Mouse (Mus musculus) layer of hippocampus, adult 18-20 months (tissue): ENCODE measurements around the gene Wwox. TPM values are rescaled to one million over a fixed set of nuclear protein-coding genes. Genes with fewer than 3 reads are reported as not detected.

Experiments
- DNase-seq, 2 experiments: peaks; one replicate each; pipeline ENCODE4 v3.0.0; 2022; ENCODE audit warnings: low spot score in 2 of 2
- total RNA-seq, 2 experiments: library from RNA; stranded (reverse); gene quantifications; 2 replicates each; pipeline ENCODE4 v1.2.3; 2021

Wwox gene
- total RNA-seq, 2 experiments from 2014 or later, result 14.9 to 15.3 TPM

DNA sequence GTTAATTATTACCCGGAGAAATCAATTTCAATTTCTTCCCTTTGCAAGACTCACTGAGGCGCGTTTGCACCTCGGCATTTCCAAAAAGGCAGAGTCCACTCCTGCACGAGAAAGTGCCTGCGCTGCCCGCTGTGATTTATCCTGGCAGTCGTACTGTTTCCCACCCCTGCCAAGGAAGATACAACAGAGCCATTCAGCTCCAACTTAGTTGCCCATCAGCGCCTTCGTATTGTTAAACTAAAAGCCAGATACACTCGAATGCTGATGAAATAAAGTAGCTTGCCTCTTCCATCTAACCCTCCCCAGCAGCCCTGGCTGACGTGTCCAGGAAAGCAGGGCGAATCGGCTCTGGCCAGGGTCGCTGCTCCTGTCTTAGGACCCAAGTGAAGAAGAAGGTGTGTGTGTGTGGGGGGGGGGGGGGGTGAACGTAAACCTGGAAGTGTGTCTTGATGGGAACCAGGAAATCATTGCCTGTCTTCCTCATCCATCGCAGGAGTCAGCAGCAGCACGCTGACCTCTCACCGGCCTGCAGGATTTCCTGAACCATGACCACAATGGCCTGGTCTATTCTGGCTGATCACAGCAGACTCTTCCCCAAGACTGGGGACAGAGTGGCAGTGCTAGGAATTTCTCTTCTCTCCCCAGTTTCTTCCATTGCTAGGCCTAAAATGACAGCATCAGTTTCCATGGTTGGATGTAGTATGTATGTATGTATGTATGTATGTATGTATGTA lies 154.1 kb downstream of the Wwox start:
- DNase-seq, result no peak

DNA sequence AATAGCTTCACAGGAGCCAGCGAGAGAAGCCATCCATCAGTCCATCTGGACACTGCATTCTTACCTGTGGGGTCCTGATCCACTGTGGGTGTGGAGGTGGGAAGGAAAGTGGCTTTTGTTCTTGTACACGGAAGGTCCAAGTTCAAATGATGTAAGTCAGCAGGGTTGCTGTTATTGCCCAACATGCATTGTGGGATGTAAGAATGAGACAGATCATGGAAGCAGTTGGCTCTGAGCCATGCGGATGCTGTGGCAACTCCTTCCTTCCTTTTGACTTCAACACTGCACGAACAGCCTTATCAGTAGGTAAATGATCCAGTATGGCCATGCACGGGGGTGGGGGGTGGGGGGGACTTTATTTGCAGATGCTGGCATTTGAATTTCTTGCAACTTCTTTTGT lies 155.4 kb downstream of the Wwox start:
- DNase-seq, result no peak

DNA sequence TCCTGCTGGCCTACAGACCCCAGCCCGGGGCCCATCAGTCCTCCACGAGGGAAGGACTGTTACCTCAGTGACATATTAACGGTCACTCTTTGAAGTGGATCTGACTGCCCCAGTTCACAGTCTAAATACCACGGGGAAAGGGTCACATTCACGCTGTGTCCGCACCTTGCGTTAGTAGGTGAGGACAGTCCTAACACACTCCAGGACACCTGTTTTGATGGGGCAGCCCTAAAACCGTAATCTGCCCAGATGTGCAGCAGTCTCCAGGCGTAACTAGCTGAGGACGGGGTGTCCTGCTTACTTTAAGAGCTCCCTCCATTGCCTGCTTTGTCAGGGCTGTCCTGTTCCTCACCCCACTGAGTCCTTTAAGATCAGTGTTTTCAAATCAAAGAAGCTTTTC lies 160.1 kb downstream of the Wwox start:
- DNase-seq, result no peak

DNA sequence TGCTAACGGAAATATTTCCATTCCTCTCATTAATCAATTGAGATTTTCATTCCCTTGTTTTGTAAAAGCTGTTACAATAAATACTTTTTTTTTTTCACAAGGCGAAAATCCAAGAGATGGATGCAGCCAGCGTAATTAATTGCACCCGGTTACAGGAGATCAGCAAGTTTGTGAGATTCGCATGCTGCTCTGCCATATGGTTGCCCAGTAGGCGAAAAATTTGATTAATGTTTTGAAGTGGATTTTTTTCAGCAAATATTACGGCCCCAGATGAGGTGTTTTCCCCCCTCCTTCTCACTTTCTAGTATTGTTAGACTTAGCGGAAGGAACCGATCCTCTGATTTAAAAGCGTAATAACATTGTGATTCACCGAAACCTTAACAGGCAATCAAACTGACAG lies 160.7 kb downstream of the Wwox start:
- no peak for DNase-seq

DNA sequence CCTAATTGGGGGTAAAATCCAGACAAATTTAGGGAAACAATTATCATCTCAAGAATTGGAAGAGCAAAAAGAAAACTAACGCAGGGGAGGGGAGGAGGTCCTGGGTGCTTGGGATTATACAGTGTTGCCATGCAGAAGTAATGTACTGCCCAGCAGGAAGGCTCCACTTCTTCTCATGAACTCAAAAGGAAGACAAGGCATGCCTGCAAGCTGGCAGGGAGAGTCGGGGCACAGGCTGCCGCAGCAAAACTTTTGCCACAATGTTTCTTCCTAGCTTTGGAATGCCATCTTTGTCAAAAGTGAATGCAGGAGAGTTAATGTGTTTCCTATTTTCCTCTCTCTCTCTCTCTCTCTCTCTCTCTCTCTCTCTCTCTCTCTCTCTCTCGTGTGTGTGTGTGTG lies 163.6 kb downstream of the Wwox start:
- DNase-seq, result no peak

DNA sequence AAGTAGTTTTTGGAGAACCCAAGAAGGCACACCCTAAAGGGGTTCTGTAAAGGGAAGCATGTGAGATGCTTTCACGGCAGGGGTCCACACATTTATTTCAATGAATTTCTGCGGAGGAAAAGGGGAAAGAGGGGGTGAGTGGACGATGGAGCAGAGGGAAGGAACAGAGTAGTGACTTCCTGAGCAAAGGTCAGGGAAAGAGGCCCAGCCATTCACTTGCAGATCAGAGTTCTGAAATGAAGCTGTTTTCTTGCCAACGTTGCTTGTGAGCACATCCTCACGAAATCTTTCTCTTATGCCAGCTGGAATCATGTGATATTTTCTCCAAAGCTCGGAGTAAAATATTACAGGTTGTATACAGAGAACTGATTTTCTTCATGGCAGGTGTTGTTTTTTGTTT lies 164.1 kb downstream of the Wwox start:
- no peak for DNase-seq

DNA sequence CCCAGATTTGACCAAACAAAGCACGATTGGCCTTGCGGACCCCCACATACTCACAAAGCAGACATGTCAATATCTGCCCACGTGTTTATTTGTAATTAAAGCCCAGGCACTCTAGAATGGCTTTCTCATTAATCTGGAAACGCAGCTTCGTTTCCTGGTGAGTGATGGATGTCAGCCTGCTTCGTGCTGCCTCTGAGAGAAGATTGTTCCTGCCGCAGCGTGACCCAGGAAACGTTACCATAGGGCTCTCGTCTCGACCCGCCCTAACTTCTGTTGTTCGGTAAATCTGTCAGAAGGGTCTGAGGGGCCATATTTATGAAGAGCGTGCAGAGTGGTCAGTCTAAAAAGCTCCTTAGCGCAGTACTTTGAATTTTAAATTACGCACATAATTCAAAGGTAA lies 164.9 kb downstream of the Wwox start:
- DNase-seq, result no peak

DNA sequence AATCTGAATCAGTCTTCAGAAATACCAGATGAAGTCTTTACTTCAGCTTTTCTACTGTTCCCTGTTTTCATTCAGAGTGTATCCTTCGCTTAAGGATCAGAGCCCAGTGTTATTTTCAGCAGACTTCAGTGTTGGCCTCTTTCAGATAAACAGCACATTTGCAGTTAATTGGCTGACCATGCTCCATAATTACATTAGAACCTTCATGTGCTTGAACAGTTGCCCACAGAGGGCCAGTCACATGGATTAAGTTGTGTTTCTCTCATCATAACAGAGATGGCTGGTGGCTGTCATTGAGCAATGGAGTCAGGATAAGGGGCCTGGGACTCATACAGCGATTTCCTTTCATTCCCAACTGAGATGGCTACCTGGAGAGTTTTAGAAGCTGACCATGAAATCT lies 166.2 kb downstream of the Wwox start:
- DNase-seq, result no peak

DNA sequence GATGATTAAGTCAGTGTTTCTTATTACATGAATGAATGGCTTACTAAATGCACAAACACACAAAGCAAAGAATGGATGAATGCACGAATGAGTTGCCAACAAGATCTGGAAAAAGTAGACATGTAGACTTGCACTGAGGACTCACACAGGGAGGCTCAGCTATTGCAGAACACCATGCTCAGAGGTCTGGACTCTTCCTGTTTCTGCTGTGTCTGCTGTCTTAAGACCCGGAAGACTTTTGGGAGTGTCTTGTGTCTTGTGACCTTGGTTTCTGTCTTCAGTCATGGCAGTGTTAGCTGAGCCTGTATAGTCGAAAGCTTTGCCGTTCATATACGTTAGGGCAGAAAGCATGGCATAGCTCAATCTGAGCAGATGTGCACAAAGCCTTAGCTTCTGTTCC lies 169.9 kb downstream of the Wwox start:
- no peak for DNase-seq

DNA sequence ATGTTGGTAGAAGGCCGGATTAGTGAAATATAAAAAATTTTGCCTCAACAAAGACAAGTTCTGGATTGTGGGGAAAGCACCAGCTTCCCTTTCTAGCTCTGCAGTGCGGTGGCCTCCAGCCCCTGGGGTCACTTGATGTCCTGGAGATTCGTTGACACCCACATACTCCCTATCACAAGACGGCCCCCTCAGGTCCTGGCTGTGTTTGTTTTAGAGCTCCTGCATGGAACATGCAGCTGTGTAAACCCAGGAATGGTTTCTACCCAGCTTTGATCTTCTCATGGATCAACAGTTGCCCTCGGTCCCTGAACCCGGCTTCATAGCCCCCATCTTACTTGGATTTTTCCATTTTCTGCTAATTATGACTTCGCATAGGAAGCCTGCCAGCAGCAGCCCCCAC lies 171.6 kb downstream of the Wwox start:
- DNase-seq, result no peak

DNA sequence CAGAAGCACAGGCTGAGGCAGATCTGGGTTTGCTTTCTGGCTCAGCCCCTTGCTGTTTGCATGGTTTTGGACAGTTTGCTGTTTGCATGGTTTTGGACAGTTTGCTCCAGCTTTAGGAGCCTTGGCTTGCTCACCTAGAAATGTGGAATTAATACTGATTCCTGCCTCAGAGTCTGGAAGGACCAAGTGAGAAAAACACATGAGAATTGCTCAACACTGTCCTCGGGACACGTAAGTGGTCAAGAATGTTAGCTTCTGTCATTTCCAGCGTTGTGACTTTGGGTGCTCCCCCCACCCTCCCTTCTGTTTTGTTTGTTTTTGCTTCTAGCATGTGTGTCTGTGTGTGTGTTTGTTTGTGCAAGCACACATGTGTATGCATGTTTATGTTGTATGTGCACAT lies 172.6 kb downstream of the Wwox start:
- DNase-seq, result no peak

DNA sequence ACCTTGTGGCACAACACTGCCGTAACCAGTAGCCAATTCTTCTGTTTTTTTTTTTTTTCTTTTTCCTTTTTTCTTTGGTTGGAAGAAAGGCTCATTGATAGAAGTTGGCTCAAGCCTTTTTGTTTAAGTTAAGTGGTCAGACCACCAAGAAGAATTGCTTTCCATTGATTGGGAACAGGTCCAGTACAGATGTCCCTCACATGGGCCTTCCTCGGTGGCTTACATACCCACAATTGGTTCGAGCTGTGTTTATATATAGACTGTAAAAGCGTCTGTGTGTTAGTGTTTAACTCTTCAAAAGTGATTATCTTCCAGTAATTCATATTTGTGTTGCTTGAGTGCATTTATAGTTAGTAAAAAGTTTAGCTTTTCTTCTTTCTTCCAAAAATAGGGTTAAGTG lies 176.0 kb downstream of the Wwox start:
- DNase-seq, result no peak

DNA sequence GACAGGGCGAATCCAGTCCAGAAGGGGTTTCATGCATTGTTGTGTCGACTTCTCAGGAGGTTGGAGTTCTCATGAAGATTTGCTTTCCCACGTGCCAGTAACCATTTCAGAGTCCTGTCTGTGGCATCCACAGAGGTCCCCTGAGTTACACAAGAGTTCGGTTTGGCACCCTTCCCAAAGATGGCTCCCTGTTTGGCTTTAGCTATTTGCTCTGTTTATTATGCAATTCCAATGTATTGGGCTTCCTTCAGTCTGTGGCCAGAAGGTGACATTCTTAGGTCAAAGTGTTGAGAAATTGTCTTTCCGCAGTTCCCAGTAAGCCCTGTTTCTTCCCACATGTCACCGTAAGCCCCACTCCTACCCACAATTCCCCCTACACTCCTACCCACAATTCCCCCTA lies 176.5 kb downstream of the Wwox start:
- DNase-seq, result no peak

DNA sequence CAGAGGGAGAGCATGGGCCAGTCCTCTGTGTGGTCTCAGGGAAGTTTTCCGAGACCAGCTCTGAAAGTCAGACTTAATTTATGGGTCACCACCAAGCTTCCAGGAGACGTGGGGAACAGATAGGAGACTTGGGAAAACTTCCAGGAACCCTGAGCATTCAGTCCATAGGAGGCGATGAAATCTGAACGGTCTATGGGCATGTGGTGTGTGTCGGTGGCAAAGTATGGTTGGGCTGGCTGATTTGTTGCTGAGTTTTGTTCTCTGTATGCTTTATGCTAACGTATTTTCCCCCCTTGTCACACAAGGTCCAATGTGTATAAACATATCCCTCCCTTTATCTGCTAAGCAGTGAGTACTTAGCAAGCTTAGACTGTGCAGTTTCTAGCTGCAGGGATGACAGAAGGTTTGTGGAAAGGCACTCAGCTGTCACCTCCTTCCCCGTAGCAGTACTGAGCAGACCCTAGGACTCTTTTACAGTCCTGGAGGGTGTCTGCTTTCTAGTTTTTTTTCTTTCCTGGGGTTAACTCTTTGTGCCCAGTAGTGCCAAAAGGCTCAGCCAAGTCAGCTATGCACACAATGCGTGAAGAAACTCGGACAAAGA lies 179.6 kb downstream of the Wwox start:
- DNase-seq, result peak in 1 of 2 experiments; percentile 11

DNA sequence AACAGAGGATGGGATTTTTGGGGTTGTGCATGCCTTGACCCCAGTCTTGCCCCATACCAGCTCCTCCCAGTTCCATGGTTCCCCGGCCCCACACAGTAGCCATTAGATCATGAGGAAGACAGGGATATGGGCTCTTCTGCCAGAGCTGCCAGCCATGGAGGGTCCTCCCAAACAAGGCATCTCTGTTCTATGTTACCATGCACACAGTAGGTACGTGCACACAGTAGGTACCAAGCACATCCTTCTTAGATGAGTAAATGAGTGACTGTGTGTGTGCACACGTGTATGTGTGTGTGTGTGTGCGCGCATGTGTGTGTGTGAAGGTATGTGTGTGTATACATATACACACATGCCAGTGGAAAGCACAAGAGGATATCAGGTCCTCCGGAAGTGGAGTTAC lies 185.9 kb downstream of the Wwox start:
- no peak for DNase-seq

DNA sequence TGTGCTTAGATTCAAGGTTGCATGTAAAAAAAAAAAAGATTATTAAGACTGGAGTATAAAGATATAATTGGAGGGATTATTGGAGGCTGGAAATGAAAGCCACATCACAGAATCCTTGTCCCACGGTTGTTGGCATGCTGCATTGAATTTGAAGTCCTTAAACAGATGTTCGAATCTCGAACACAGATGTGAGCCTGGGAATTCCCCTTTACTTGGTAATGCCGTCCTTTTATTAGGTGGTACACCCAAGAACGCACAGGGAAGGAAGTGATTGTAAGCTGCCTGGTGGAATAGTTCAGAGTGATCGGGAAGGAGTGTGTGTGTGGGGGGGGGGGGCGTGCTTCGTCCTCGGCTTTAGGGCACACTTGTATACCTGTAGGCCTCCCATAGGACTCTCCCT lies 187.4 kb downstream of the Wwox start:
- no peak for DNase-seq

DNA sequence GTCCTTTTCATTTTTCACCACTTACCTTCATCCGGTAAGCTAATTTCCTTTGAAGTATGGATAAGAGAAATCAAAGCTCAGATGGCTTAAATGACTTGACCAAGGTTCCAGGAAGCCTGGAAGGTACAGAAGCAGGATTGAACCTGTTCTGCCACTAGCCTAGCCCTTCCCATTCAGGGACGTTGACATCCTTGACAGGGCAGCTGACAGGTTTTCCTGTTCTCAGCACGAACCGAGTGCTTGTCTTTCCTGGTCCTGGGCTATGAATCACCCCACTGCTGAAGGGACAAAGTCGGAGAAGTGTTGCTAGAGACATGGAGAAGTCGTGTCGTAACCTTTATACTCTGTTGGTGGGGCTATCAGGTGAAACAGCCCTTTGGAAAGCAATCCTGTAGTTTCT lies 190.3 kb downstream of the Wwox start:
- DNase-seq, result no peak

DNA sequence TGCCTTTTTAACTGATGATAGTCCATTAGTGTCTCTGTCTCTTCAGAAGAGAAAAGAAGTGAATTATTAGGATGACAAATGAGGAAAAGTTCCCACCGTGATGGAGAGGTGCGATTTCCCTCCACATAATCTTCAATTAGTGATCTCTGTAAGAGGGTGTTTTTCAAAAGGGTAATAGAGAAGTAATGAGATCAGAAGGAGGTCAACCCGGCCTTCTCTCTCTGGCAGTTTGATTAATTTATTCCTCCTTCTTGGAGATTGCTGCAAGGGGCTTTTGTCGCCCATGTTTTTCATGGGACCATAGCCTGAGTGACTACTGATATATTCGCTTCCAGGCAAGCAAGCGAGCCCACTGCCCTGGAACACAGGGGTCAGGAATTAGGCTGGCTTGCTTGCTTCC lies 191.6 kb downstream of the Wwox start:
- DNase-seq, result no peak

DNA sequence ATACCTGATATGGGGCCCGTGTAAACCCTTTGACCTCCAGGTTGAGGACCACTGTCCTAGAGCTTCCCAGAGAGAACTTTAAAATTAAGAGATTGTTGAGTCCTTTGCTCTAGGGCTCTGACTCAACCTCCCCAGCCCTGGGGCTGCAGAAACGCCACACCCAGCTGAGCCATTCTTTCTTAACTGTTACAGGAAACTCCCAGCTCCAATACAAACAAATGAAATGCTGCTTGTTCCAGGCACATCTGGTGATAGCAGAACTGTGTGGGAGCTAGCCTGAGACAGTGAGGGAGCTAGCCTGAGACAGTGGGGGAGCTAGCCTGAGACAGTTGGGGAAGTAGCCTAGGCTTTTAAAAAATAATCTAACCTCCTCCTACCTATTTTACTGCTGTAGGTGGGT lies 194.7 kb downstream of the Wwox start:
- DNase-seq, result no peak

DNA sequence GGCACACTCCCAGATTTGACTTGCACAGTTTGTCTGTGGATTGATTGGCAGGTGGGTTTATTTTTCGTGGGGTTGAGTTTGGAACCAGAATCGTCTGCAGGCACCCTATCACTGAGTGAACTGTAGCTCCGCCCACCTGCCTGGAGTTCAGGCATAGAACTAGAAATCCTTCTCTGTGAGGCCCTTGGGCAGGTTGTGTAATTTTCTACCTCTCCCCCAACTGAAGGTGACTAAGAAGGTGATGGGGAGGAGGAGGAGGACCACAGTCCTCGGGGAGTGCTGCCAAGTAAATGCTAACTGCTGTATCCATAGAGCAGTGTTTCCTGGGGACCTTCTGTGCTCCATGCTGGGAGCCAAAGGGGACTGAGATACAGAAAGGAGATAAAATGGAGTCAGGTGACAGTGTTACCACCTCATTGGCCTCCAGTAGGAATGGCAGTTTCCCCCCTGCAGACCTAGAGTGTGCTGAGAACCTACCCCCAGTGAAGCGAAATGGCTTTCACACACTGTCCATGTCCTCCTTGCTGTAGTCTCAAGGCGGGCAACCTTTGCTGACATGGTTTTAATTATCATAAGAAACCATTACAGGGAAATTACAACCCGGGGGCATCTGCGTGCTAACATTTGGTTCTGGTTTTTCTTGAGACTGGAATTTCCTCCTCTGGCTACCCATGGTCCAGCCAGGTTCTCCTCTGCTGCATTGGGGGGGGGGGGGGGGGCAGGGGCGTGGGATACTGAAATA lies 195.4 kb downstream of the Wwox start:
- DNase-seq, result no peak

DNA sequence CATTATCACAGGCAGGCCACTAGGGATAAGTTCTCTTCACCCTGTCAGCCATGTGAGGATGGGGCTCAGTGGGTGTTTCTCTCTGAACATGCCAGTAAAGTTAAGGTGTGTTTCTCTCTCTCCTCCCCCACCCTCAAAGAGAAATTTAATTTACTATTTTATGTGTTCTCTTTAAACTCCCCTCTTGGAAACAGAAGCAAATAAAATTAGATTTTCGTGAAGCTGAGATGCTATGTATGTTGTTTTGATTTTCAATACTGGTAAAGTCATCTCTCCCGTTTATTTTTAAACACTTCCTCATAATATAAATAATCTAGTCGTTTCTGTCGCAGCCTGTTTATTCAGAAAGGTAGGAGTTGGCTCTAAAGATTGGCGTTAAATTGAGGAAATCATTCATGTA lies 196.9 kb downstream of the Wwox start:
- DNase-seq, result no peak

DNA sequence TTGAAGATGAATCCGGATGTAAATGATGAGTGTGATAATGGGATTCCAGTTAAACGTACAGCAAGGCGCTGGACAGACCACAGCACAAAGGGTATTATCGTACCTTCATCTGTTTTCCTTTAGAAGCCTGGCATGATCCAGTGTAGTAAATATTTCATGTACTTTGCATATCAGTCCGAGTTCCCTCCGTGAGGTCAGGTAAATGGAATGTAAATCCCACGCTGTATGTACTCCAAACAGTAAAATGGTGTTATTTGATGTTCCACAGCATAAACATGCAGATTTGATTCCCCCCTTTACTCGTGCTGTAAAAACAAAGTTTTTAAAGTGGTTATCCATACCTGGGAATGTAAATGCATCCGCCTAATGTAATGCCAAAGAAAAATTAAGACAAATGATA lies 202.4 kb downstream of the Wwox start:
- no peak for DNase-seq

DNA sequence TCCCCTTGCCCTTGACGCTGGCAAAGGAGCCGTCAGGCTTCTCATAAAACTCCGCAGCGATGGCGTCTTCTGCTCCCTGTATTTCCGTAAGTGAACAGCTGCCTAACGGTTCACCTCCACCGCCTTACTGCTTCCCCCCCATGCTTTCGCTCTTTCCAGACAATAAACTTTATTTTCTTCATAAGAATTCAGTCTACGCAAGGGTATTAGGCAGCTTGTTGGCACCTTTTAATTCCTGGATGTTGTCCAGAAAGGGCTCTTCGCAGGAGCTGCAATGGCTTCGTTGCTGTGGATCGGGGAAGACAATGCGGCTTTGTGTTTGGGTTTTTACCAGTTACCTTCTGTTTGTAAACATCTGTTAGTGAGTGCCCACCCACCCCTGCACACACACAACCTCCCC lies 211.3 kb downstream of the Wwox start:
- peak in 1 of 2 experiments; percentile 2 for DNase-seq
